Mouse (Mus musculus) heart, adult 2 months (tissue): ENCODE results near the gene Chrna10.

ENCODE experiments used
- CTCF ChIP-seq: fragments of 200-600 bp; IDR thresholded peaks from 2 replicates; pipeline ENCODE4 v1.8.1; 2022; ENCODE audit warnings: antibody characterized with exemption, mild to moderate bottlenecking, moderate library complexity
- EP300 ChIP-seq: fragments of 200-500 bp; IDR thresholded peaks from 2 replicates; pipeline ENCODE4 v1.6.1; 2011; ENCODE audit warnings: low read depth, low read length, control low read depth; ENCODE audit not compliant: insufficient read depth
- POLR2A ChIP-seq: fragments of 200-500 bp; IDR thresholded peaks from 2 replicates; pipeline ENCODE4 v1.6.1; 2011; ENCODE audit warnings: mild to moderate bottlenecking, low read depth, low read length, control low read depth; ENCODE audit not compliant: insufficient read depth

DNA sequence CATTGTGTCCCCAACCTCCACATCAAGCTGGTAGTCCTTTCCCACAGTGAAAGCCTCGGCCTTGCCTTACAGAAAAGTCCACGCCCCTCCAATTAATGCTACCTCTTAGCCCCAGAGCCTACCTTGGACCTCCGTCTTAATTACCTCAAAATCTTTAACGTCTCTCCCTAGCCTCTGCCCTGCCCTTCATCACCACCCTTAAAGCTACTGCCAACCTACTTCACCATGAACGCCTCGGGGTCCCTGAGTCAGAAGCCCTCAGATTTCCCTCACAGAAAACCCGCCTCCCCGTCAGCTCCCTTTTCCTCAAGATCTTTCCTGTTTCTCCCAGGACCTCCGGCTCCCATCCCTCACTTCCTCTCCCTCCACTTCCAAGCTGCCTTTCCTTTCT, 52.0 kb downstream of the Chrna10 start:
- TF ChIP-seq POLR2A, result no peak
- TF ChIP-seq CTCF, result no peak
- no peak for TF ChIP-seq EP300
